ENCODE assay signal across 8 mouse cellular contexts in the genomic region with DNA sequence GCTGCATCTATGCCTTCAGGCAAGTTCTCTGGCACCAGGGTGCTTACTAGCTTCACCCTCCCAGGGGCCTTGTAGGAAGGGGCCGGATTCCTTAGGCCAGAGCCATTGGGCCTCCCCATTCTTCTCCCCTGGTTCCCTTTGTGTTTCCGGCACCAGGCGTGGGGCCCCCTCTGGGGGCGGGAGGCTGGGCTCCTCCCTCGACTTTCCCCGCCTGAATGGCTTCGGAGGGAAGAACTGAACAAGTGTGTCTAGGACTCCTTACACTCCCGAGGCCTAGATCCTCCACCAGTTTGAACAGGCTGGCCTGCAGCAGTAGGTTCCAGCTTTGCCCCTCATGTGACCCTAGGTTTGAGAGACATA. TPM values are rescaled to one million over a fixed set of nuclear protein-coding genes. Genes with fewer than 3 reads are reported as not detected.
DNase-seq lines count a peak whose midpoint lies in the region; ATAC-seq lines count a peak whose summit lies in the region.

No protein-coding gene starts in this region.

- peak overlapping the region; percentile 97 for H3K9ac ChIP-seq in limb, embryonic 12.5 days (replicated peaks)
- peak overlapping the region; percentile 97 for H3K9ac ChIP-seq in midbrain, embryonic 13.5 days (replicated peaks)

- H3K36me3 ChIP-seq in limb, embryonic 12.5 days: peaks cover 45% of the 10 kb centered on the region
- peaks cover 36% of the 10 kb centered on the region for H3K36me3 ChIP-seq in midbrain, embryonic 13.5 days

- H3K4me2 ChIP-seq in limb, embryonic 12.5 days: peak overlapping the region; percentile 100
- H3K4me2 ChIP-seq in midbrain, embryonic 13.5 days (replicated peaks): peak overlapping the region; percentile 89

- peak overlapping the region; percentile 100 for H3K27ac ChIP-seq in limb, embryonic 12.5 days
- H3K27ac ChIP-seq in midbrain, embryonic 13.5 days: peak overlapping the region; percentile 100

- 0% methylated on average over 8 of the region's 8 CpGs for WGBS in limb, embryonic 12.5 days
- WGBS in midbrain, embryonic 13.5 days: under 1% methylated on average over 8 of the region's 8 CpGs

- no peaks in the 10 kb centered on the region for H3K9me3 ChIP-seq in limb, embryonic 12.5 days
- no peaks in the 10 kb centered on the region for H3K9me3 ChIP-seq in midbrain, embryonic 13.5 days

- no peak for ATAC-seq in frontal cortex, adult (ENCODE audit: low TSS enrichment)
- peak; percentile 26 for ATAC-seq in erythroblast, adult 5-6 weeks (replicated peaks; ENCODE audit: low FRiP score, poor library complexity, severe bottlenecking)
- no peak for ATAC-seq in limb, embryonic 12.5 days (ENCODE audit: insufficient number of reproducible peaks, insufficient read depth, low FRiP score, low TSS enrichment, low read depth)
- 0 out of 2 replicates have a peak, but pooled peaks have one; percentile 4 for ATAC-seq in midbrain, embryonic 13.5 days

- no peaks in the 10 kb centered on the region for H3K27me3 ChIP-seq in limb, embryonic 12.5 days
- no peaks in the 10 kb centered on the region for H3K27me3 ChIP-seq in midbrain, embryonic 13.5 days

- H3K4me3 ChIP-seq in limb, embryonic 12.5 days (replicated peaks): peak overlapping the region; percentile 86
- peak overlapping the region; percentile 89 for H3K4me3 ChIP-seq in midbrain, embryonic 13.5 days (replicated peaks)

- peaks cover 48% of the 10 kb centered on the region for H3K4me1 ChIP-seq in limb, embryonic 12.5 days (replicated peaks)
- peaks cover 58% of the 10 kb centered on the region for H3K4me1 ChIP-seq in midbrain, embryonic 13.5 days (replicated peaks)

- DNase-seq in frontal cortex, postnatal 10 days (ENCODE audit: low spot score in 2 of 2): peak; percentile 47 to 48
- peak; percentile 43 for DNase-seq in adrenal gland, postnatal 25 days
- peak; percentile 62 for DNase-seq in heart, postnatal 4 days
- DNase-seq in testis, postnatal 10 days (ENCODE audit: low spot score): peak; percentile 68

RNA-seq across cellular contexts. Expression of a gene that starts 3.4 kb away (rescaled TPM):
- 33.2 and 51.0 TPM in 2 replicates for total RNA-seq in adrenal gland, postnatal 25 days (2021)
- total RNA-seq in erythroblast, adult 5-6 weeks (2015; ENCODE audit: low replicate concordance): 18.0 and 18.6 TPM in 2 replicates
- total RNA-seq in erythroblast, adult 5-6 weeks (2017; ENCODE audit: low replicate concordance): 13.5 and 22.2 TPM in 2 replicates
- 10 to 100 TPM; 38.5 to 41.6 TPM for total RNA-seq in heart, postnatal 4 days (2021)
- 72.2 and 75.0 TPM in 2 replicates for polyA plus RNA-seq in limb, embryonic 12.5 days (2016; fragmentation: Nextera tagmentation; extraction: Ambion mirVana)
- 94.6 and 106 TPM in 2 replicates for polyA plus RNA-seq in midbrain, embryonic 13.5 days (2015; fragmentation: Nextera tagmentation; extraction: Ambion mirVana)

RNA-seq across cellular contexts. Expression of a gene that starts 25.8 kb away (rescaled TPM):
- 90.8 and 117 TPM in 2 replicates for total RNA-seq in adrenal gland, postnatal 25 days (2021)
- 54.8 and 79.9 TPM in 2 replicates for total RNA-seq in erythroblast, adult 5-6 weeks (2015; ENCODE audit: low replicate concordance)
- 66.1 and 97.9 TPM in 2 replicates for total RNA-seq in erythroblast, adult 5-6 weeks (2017; ENCODE audit: low replicate concordance)
- 10 to 100 TPM; 77.9 to 84.2 TPM for total RNA-seq in heart, postnatal 4 days (2021)
- 216 and 228 TPM in 2 replicates for polyA plus RNA-seq in limb, embryonic 12.5 days (2016; fragmentation: Nextera tagmentation; extraction: Ambion mirVana)
- polyA plus RNA-seq in midbrain, embryonic 13.5 days (2015; fragmentation: Nextera tagmentation; extraction: Ambion mirVana): 261 and 285 TPM in 2 replicates

RNA-seq across cellular contexts. Expression of a gene that starts 38.2 kb away (rescaled TPM):
- 13.1 and 18.5 TPM in 2 replicates for total RNA-seq in adrenal gland, postnatal 25 days (2021)
- total RNA-seq in erythroblast, adult 5-6 weeks (2015; ENCODE audit: low replicate concordance): 0.77 and 2.9 TPM in 2 replicates
- total RNA-seq in erythroblast, adult 5-6 weeks (2017; ENCODE audit: low replicate concordance): 3.5 and 3.8 TPM in 2 replicates
- total RNA-seq in heart, postnatal 4 days (2021): 10 to 100 TPM; 11.7 to 12.0 TPM
- polyA plus RNA-seq in limb, embryonic 12.5 days (2016; fragmentation: Nextera tagmentation; extraction: Ambion mirVana): 15.1 and 18.8 TPM in 2 replicates
- polyA plus RNA-seq in midbrain, embryonic 13.5 days (2015; fragmentation: Nextera tagmentation; extraction: Ambion mirVana): 24.2 and 25.1 TPM in 2 replicates

Comparison
In these comparisons a context has a peak if more than half of its experiments do, and no peak if none do; other contexts are left out.
1. ATAC-seq: peak in erythroblast, adult 5-6 weeks (single experiment) and midbrain, embryonic 13.5 days (single experiment); none in frontal cortex, adult (single experiment) and limb, embryonic 12.5 days (single experiment).
2. Peak in every context shown above with its lines, with median percentiles within 50 percentile points of each other: DNase-seq.